Mouse (Mus musculus): ENCODE measurements at regions not wholly inside any gene's neighbourhood (a gene's known extent, or its start where the extent isn't known, plus 50 kb on each side); places are given as distances from the start of the nearest gene placed in this dataset.

DNA sequence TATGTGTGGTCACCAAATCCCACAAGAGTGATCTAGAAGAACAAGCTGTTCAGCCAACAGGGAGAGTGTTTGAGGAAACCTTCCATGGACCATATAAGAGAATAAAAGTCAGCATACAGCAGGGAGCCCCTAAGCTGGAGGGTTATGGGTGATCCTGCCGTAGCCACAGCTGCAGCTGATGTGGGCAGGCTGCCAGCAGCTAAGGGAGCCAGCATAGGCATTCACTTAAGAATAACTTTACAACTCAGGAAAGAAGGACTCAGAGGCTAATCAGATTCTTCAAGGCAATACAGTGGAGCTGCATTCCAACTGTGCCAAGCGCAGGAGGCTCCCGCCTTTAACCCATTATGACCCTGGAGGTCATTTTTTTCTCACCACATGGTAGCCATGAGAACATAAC is 121.6 kb downstream of the Uck2 start:
- DNase-seq: no peak

DNA sequence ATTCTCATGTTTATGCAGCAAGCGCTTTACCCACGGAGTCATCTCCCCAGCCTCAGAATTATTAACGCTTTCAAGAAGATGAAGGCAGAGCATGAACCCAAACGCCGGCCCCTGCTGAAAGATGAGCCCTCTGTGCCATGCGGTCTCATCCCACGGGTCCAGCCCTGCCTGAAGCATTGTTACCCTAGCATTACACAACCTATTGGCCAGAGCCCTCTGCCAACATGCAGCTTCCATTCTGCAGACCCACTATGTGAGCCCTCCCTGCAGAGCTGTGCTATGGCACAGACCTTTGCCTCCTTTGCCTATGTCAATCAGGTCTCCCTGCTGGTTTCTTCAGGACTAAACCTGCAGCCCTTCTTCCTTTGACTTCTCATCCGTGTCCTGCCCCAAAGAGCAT is 122.6 kb downstream of the Uck2 start:
- DNase-seq: no peak

DNA sequence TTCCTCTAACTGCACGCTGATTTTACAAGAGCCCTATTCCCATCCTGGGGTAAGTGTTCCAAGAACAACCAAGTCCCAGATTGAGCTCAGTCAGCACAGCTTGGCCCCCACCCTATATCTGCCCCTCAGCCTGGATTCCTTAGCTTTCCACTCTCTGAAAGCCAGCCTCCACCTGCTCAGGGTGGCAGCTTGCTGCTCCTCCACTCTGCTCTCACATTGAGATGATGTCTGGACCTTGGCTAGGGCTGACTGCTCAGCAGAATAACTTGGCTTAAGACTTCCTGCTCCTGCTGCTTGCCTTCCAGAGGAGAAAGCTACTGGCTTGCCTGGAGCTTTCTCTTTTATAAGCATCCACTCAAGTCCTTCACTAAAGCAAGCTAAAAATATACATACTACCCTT is 125.6 kb downstream of the Uck2 start:
- DNase-seq: peak; percentile 48 to 52

DNA sequence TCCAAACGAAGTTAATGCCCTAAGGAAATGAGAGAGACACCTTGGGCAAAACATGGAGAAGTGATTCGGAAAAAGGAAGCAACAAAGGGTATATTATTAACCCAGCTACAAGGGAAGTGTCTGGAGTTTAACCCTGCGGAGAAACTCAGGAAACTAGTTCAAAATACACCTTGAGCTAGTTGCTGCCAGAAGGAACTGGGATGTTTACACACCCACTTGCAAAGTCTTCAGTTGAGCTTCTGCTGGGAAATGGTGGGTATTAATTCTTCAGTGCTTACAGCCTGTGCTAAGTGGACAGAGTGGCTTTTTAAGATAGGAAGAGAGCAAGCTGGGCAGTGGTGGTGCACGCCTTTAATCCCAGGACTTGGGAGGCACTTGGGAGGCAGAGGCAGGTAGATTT is 132.7 kb downstream of the Uck2 start:
- DNase-seq: no peak

DNA sequence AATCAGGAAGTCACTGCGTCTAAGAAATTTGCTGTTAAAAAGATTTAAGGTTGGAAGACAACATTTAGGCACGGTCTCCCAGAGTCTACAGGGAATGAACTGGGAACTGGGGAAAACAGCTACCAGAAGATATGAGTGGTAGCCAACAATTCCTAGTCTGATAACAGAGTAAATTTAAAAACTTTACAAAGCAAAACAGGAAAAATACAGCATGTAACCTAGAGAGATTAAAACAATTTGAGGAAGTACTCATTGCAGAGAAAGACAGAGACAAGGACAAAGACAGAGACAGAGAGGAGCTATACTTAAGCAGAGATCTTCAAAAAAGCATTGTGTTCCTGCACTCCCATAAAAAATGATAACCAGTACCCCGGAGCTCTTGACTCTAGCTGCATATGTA is 140.8 kb downstream of the Uck2 start:
- DNase-seq: no peak

DNA sequence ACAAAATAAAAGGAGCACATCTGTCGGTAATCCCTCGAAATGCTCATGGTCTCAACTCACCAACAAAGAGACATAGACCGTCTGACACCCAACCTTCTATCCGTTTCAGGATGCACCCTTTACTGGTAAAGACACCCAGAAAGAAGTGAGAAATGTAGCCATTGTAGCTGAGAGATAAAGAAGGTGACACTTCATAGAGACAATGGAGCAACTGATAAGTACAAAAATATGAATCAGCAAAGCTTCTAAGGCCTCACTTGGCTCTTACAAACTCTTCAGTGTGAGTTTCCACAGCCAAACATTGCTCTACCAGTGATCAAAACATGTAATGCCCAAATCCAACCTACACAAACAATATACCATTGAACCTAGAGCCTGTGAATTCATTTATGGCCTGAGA is 141.3 kb downstream of the Uck2 start:
- DNase-seq: no peak

All from cerebellum, postnatal 25 days (tissue).